Mouse (Mus musculus): ENCODE data around the gene Foxo3. TPM values are rescaled to one million over a fixed set of nuclear protein-coding genes. Genes with fewer than 3 reads are reported as not detected.

Gene Foxo3
- total RNA-seq, 2 experiments from 2014 or later, result 40.1 to 41.1 TPM

Other genes with a start within 250 kb of the Foxo3 start
- 10 to 100 TPM in 1 of 2 experiments, 1 to 10 TPM in 1; 9.9 to 12.0 TPM for gene Afg1l, start 201.8 kb upstream of the Foxo3 start, total RNA-seq (2021)
- 100 to 1,000 TPM; 195 to 214 TPM for gene Snx3, start 225.3 kb upstream of the Foxo3 start, total RNA-seq (2021)

Measured in layer of hippocampus, postnatal 14 days (tissue).